In genomic region chr11:53486822-53487594, GRCm38 (mm10) we compare ENCODE assay signal across 8 mouse cellular contexts. TPM values are rescaled to one million over a fixed set of nuclear protein-coding genes. Genes with fewer than 3 reads are reported as not detected.
DNase-seq lines count a peak whose midpoint lies in the region; ATAC-seq and TF ChIP-seq lines count a peak whose summit lies in the region.

No protein-coding gene starts in this region.

- intact Hi-C loops in left cerebral cortex, adult 2 months (cut with DNase I), result no loop called here

- peak; percentile 46; the same call in 1 of the 2 replicates for ATAC-seq in hindbrain, embryonic 13.5 days (ENCODE audit: low FRiP score)
- peak; percentile 33; the same call in 1 of the 2 replicates for ATAC-seq in limb, embryonic 15.5 days (ENCODE audit: insufficient number of reproducible peaks, low FRiP score, low TSS enrichment, low read depth)
- ATAC-seq in neural tube, embryonic 14.5 days (ENCODE audit: low read depth), result peak; percentile 54

- no peak for TF ChIP-seq CTCF in left cerebral cortex, adult 2 months (IDR thresholded peaks at IDR 0.05)

- H3K9ac ChIP-seq in hindbrain, embryonic 13.5 days, result peak overlapping the region; percentile 46; the same call in 1 of the 2 replicates
- H3K9ac ChIP-seq in limb, embryonic 15.5 days, result 0 out of 2 replicates have a peak overlapping the region, but pooled peaks have one; percentile 7
- H3K9ac ChIP-seq in neural tube, embryonic 14.5 days (replicated peaks; ENCODE audit: low read depth, low read length), result 0 out of 2 replicates have a peak overlapping the region, but pooled peaks have one; percentile 16

- peaks cover 68% of the 10 kb centered on the region for H3K27me3 ChIP-seq in hindbrain, embryonic 13.5 days
- H3K27me3 ChIP-seq in limb, embryonic 15.5 days, result peaks cover 25% of the 10 kb centered on the region
- peaks cover 7% of the 10 kb centered on the region for H3K27me3 ChIP-seq in neural tube, embryonic 14.5 days (ENCODE audit: control insufficient read depth, insufficient read depth, low read length)

- 15% methylated on average over 27 of the region's 27 CpGs for WGBS in hindbrain, embryonic 13.5 days
- WGBS in limb, embryonic 15.5 days, result 6% methylated on average over 27 of the region's 27 CpGs
- 14% methylated on average over 27 of the region's 27 CpGs for WGBS in neural tube, embryonic 14.5 days

- H3K4me3 ChIP-seq in left cerebral cortex, adult 2 months, result peak overlapping the region; percentile 42
- H3K4me3 ChIP-seq in hindbrain, embryonic 13.5 days, result peak overlapping the region; percentile 23
- peak overlapping the region; percentile 21 for H3K4me3 ChIP-seq in limb, embryonic 15.5 days
- no peak overlapping the region for H3K4me3 ChIP-seq in neural tube, embryonic 14.5 days (ENCODE audit: low read depth, low read length)

- no peaks in the 10 kb centered on the region for H3K36me3 ChIP-seq in hindbrain, embryonic 13.5 days
- H3K36me3 ChIP-seq in limb, embryonic 15.5 days, result no peaks in the 10 kb centered on the region
- no peaks in the 10 kb centered on the region for H3K36me3 ChIP-seq in neural tube, embryonic 14.5 days (ENCODE audit: control insufficient read depth, insufficient read depth, low read length)

- H3K9me3 ChIP-seq in hindbrain, embryonic 13.5 days, result no peaks in the 10 kb centered on the region
- H3K9me3 ChIP-seq in limb, embryonic 15.5 days, result no peaks in the 10 kb centered on the region
- H3K9me3 ChIP-seq in neural tube, embryonic 14.5 days (ENCODE audit: control insufficient read depth, low read length), result no peaks in the 10 kb centered on the region

- DNase-seq in left cerebral cortex, adult 2 months (ENCODE audit: extremely low spot score in 1 of 2, low spot score in 2 of 2), result peak; percentile 34 to 35
- no peak for DNase-seq in left cerebral cortex, adult 8-10 months (ENCODE audit: low spot score in 2 of 2)
- peak; percentile 89 for DNase-seq in cerebellum, adult 9-10 months
- DNase-seq in right cerebral cortex, postnatal 14 days, result no peak
- no peak for DNase-seq in layer of hippocampus, postnatal 14 days (ENCODE audit: low spot score in 2 of 2)

- peaks cover 16% of the 10 kb centered on the region for H3K4me1 ChIP-seq in hindbrain, embryonic 13.5 days (replicated peaks)
- peaks cover 16% of the 10 kb centered on the region for H3K4me1 ChIP-seq in limb, embryonic 15.5 days
- H3K4me1 ChIP-seq in neural tube, embryonic 14.5 days (ENCODE audit: control insufficient read depth, insufficient read depth, low read length), result no peaks in the 10 kb centered on the region

- H3K27ac ChIP-seq in left cerebral cortex, adult 2 months, result peak overlapping the region; percentile 73
- H3K27ac ChIP-seq in hindbrain, embryonic 13.5 days, result no peak overlapping the region
- no peak overlapping the region for H3K27ac ChIP-seq in limb, embryonic 15.5 days
- no peak overlapping the region for H3K27ac ChIP-seq in neural tube, embryonic 14.5 days (ENCODE audit: low read depth, low read length)

- H3K4me2 ChIP-seq in hindbrain, embryonic 13.5 days, result peak overlapping the region; percentile 51
- H3K4me2 ChIP-seq in limb, embryonic 15.5 days, result peak overlapping the region; percentile 44
- H3K4me2 ChIP-seq in neural tube, embryonic 14.5 days (ENCODE audit: low read depth, low read length), result peak overlapping the region; percentile 32

RNA-seq across cellular contexts. Expression of gene Sowaha, which starts 6.9 kb away (rescaled TPM):
- 10 to 100 TPM; 68.8 to 83.8 TPM for total RNA-seq in left cerebral cortex, adult 2 months (2021)
- 10 to 100 TPM; 62.2 to 73.5 (median 64.2) TPM for total RNA-seq in left cerebral cortex, adult 8-10 months (2022)
- polyA plus RNA-seq in hindbrain, embryonic 13.5 days (2015; fragmentation: Nextera tagmentation; extraction: Ambion mirVana), result 0.55 and 0.71 TPM in 2 replicates
- 0.21 and 0.28 TPM in 2 replicates for polyA plus RNA-seq in limb, embryonic 15.5 days (2015; fragmentation: Nextera tagmentation; extraction: Ambion mirVana)
- 0.66 and 1.1 TPM in 2 replicates for polyA plus RNA-seq in neural tube, embryonic 14.5 days (2014; fragmentation: Nextera tagmentation; extraction: Ambion mirVana)
- 100 to 1,000 TPM; 106 to 108 TPM for total RNA-seq in layer of hippocampus, postnatal 14 days (2021)

RNA-seq across cellular contexts. Expression of gene Gm9945, which starts 7.0 kb away (rescaled TPM):
- 1 to 10 TPM; 1.8 to 2.2 TPM for total RNA-seq in left cerebral cortex, adult 2 months (2021)
- 1 to 10 TPM; 1.8 to 3.3 (median 2.1) TPM for total RNA-seq in left cerebral cortex, adult 8-10 months (2022)
- 0.28 TPM in 1 of 2 replicates, not detected in the other for polyA plus RNA-seq in hindbrain, embryonic 13.5 days (2015; fragmentation: Nextera tagmentation; extraction: Ambion mirVana)
- not detected in 2 replicates for polyA plus RNA-seq in limb, embryonic 15.5 days (2015; fragmentation: Nextera tagmentation; extraction: Ambion mirVana)
- 0.23 TPM in 1 of 2 replicates, not detected in the other for polyA plus RNA-seq in neural tube, embryonic 14.5 days (2014; fragmentation: Nextera tagmentation; extraction: Ambion mirVana)
- total RNA-seq in layer of hippocampus, postnatal 14 days (2021), result 1 to 10 TPM; 2.4 to 2.5 TPM

RNA-seq across cellular contexts. Expression of gene Gm9837, which starts 16.7 kb away (rescaled TPM):
- total RNA-seq in left cerebral cortex, adult 2 months (2021), result under 1 TPM in 1 of 2 experiments, not detected in 1; 0.84 TPM
- total RNA-seq in left cerebral cortex, adult 8-10 months (2022), result not detected
- polyA plus RNA-seq in hindbrain, embryonic 13.5 days (2015; fragmentation: Nextera tagmentation; extraction: Ambion mirVana), result not detected in 2 replicates
- polyA plus RNA-seq in limb, embryonic 15.5 days (2015; fragmentation: Nextera tagmentation; extraction: Ambion mirVana), result not detected in 2 replicates
- polyA plus RNA-seq in neural tube, embryonic 14.5 days (2014; fragmentation: Nextera tagmentation; extraction: Ambion mirVana), result not detected in 2 replicates
- total RNA-seq in layer of hippocampus, postnatal 14 days (2021), result not detected

RNA-seq across cellular contexts. Expression of gene Shroom1, which starts 30.0 kb away (rescaled TPM):
- total RNA-seq in left cerebral cortex, adult 2 months (2021), result 1 to 10 TPM; 5.4 to 6.3 TPM
- 1 to 10 TPM; 6.7 to 7.6 (median 7.0) TPM for total RNA-seq in left cerebral cortex, adult 8-10 months (2022)
- 2.5 and 2.6 TPM in 2 replicates for polyA plus RNA-seq in hindbrain, embryonic 13.5 days (2015; fragmentation: Nextera tagmentation; extraction: Ambion mirVana)
- 4.4 and 4.6 TPM in 2 replicates for polyA plus RNA-seq in limb, embryonic 15.5 days (2015; fragmentation: Nextera tagmentation; extraction: Ambion mirVana)
- polyA plus RNA-seq in neural tube, embryonic 14.5 days (2014; fragmentation: Nextera tagmentation; extraction: Ambion mirVana), result 1.8 and 2.9 TPM in 2 replicates
- total RNA-seq in layer of hippocampus, postnatal 14 days (2021), result 1 to 10 TPM; 4.0 to 4.5 TPM

RNA-seq across cellular contexts. Expression of gene Gm10447, which starts 30.1 kb away (rescaled TPM):
- total RNA-seq in left cerebral cortex, adult 2 months (2021), result under 1 TPM; 0.33 to 0.34 TPM
- total RNA-seq in left cerebral cortex, adult 8-10 months (2022), result under 1 TPM in 3 of 4 experiments, not detected in 1; 0.21 to 0.50 (median 0.49) TPM
- polyA plus RNA-seq in hindbrain, embryonic 13.5 days (2015; fragmentation: Nextera tagmentation; extraction: Ambion mirVana), result 0.06 and 0.16 TPM in 2 replicates
- 0.10 TPM in 2 replicates for polyA plus RNA-seq in limb, embryonic 15.5 days (2015; fragmentation: Nextera tagmentation; extraction: Ambion mirVana)
- 0.14 TPM in 1 of 2 replicates, not detected in the other for polyA plus RNA-seq in neural tube, embryonic 14.5 days (2014; fragmentation: Nextera tagmentation; extraction: Ambion mirVana)
- total RNA-seq in layer of hippocampus, postnatal 14 days (2021), result under 1 TPM in 1 of 2 experiments, not detected in 1; 0.26 TPM

Comparison
In these comparisons a context has a peak if more than half of its experiments do, and no peak if none do; other contexts are left out.
1. DNase-seq: peak in left cerebral cortex, adult 2 months (2 of 2) and cerebellum, adult 9-10 months (single experiment); none in left cerebral cortex, adult 8-10 months (0 of 2), right cerebral cortex, postnatal 14 days (single experiment) and layer of hippocampus, postnatal 14 days (0 of 2).
2. Peak in every context shown above with its lines, with median percentiles within 50 percentile points of each other: ATAC-seq, H3K4me2 ChIP-seq and H3K9ac ChIP-seq.